Mouse (Mus musculus): ENCODE results near the gene Auts2.

Auts2 gene

DNA sequence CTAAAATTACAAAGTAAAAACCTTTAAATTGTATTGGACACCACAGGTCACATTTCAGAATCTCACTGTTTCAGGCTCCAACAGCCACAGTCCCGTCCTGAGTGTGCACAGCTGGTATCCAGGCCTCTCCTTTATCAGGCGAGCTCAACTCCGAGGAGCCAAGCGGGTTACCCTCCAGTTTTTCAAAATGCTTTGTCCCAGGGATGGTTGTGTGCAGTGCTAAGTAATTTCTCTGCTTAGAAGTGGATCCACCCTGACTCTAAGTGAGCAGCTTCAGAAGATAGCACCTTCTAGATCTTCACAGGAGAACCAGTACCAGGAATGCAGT is 381.0 kb downstream of the Auts2 start:
- no peak for DNase-seq

DNA sequence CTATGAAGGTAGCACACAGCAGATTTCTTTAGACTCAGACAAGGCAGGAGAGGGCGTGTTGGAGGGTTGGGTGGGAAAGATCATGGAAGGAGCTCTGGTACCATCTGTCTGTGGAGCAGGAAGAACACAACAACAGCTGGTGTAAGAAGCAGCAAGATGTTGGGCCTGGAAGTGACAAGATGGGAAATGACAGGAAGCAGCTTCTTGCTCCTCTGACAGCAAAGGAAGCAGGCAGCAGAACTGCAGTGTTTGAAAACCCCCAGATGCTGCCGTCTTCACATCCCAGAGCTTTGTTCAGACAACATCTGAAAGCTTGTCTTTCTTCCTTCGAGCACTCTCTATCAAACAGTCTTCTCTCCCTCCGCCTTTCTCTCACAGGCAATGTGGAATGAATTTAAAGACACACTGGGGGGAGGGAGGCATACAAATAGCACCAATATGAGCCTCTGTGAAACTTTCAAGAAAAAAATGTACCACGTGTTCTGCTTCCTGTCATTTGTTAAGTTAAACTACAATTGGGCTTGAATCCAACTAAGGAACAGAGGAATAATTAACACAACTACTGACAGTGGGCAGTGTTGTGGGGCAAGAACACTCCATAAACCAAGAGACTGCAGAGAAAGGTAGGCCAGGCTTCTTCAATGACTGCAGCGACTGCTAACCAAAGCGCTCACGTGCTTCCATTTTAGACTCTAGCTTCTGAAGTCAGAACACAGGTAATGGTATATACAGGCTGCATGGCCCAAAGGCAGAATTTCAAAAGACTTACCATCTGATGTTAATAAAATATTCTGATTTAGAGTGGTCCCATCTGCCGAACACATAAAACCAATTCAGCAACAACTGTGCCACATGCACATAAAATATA is 381.6 kb downstream of the Auts2 start:
- DNase-seq = peak; percentile 10

DNA sequence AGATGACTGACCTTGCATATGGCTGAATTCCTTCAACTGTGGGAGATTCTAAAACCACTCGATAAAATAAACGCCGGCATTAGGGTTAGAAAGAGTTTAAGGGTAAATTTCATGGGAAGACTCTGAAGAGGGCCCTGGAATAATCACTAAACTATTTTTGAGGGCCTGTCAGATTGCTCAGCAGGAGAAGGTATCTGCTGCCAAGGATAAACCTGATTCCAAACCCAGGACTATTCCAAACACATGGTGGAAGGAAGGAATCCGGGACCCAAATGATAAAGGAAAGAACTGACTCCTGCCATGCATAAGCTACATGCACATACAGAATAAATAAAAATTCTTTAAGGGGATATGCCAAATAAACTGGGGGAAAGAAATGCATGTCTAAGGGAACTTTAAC is 399.0 kb downstream of the Auts2 start:
- no peak for DNase-seq

DNA sequence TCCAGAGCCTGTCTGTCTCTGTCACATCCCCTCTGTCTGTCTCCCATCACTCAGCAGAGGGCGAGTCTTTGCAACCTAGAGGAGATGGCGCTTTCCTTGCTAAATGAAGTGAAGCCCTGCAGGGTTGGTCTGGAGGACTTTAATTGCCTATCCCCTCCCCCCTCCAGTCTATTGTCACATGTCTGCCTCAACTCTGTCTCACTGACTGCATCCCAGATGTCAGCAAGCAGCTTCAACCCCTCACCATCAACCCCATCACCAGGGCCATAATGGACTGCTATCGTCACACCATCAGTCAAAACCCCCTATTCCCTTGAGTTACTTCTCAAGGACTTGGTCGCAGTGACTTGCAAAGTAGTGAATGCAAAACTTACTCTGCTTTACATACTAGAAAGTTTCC is 402.3 kb downstream of the Auts2 start:
- no peak for DNase-seq

DNA sequence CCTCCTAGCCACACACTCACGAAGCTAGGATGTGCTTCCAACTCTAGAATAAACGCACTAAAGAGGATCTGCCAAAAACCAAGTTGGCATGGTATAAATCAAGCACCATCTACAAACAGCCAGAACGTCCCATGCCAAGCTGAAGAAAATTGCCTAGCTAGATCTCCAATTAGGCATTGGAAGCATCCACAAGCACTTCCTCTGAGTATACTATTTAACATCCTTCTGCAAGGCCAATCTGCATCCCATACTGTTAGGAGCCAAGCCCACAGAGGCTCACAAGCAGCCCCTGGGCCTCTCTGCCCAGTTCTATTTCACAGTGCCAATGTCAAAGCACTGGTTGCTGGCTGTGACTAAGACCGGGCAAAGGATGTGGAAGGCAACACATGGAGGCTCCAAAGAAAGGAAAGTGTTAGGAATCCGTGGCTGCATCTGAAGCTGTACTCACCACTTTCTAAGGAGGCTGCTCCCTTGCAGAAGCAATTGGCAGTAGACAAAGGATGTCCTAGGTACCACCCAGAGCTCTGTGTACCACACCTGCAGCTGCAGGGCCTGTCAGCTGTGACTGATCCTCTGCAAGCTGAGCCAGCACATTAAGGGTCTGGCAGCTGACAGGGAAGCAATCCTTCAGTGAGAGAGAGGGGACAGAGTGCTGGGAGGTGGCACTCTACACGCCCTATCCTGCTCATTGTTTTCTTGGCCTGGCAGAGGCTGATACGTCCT is 407.0 kb downstream of the Auts2 start:
- no peak for DNase-seq

DNA sequence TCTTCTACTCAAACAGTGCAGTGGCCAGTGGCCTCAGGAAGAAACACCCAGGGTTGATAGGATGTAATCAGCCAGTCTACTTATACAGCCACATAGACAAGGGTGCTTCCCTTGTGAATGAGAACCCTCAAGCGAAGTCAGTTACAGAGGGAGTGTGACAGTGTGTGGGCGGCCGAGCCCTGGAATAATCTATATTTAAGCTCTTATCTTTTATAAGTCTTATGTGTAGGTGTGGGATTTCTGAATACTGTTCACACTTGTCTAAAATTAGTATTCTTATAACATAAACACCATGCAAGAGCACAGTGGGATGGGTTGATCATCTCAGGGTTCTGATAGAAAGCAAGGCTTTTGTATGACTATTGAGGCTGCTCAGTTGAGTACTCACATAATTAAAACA is 411.2 kb downstream of the Auts2 start:
- no peak for DNase-seq

DNA sequence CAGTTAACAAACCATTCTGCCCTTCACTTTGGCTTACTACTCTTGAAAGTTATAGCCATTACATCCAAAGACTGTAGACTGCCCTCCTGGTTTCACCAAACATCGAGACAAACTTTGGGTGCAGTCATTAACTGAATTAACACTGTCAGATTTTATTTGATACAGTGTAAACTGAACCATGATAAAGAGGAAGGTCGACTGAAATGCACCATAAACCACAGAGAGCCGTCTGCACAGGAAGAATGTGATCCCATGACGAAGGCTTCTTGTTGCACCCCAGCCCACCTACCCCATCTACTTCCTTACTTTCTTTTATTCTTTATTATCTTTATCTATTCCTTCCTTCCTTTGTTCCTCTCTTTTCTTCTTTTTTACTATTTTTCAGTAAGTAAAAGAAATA is 412.6 kb downstream of the Auts2 start:
- DNase-seq = no peak

DNA sequence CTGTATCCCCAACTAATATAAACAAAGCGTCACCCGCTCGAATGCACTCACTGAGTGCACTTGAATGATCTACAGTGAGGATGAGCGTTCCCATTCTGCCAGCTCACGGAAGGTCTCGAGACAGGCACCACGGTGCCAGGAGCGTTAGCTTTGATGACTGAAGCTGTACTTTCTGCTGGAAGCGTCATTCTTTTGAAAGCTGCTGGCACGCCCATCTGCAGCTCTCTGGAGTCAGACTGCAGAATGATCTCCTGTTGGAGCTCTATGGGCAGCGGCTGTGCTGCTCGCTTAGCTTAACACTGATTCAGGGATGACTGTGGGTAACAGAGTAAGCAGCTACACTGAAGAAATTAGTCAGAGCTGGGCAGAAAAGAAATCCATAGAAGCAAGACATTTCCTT is 416.5 kb downstream of the Auts2 start:
- DNase-seq = no peak

DNA sequence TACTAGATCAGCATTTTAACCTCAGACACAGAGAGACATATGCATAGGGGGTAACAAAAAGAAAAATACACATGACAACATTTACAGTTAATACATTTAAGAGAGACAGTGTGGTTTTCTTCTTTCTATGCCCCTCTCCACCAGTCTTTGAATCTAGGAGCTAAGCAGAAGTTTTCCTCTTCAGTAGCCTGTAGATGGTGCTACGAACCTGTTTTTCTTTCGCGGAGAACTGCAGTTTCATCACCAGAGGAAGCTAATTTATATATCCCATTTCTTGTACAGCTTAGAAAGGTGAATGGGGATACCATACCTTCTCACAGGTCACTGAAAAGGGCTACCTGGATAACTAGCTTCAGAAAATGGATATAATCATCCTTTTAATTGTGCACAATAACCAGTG is 427.5 kb downstream of the Auts2 start:
- DNase-seq = peak; percentile 2

DNA sequence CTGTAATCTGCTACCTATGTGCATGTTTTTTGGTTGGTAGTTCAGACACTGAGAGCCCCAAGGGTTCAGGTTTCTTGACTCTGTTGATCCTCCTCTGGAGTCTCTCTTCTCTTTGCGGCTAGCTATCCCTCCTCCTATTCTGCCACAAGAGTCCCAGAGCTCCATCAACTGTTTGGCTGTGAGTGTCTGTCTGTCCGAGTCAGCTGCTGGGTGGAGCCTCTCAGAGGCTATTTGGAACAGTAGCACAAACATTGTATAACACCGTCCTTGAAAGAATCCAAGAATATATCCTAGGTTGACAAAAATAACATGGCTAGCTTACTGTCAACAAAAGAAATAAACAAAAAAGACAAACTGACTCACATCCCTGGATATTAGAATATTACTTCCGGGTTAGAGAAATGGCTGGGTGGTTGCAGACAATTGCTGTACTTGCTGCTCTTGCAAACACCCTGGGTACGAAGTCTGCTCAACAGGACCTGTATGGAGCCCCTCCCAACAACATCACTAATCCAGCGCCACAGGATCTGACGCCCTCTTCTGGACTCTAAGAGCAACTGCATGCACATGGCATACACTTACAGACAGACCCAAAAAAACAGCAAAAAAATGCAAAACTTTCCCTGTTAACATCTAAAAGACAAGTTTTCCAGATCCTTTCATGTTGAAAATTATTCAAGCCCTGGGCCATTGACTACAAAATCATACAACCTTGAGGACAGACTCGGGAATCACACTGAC is 428.4 kb downstream of the Auts2 start:
- DNase-seq = peak; percentile 1

DNA sequence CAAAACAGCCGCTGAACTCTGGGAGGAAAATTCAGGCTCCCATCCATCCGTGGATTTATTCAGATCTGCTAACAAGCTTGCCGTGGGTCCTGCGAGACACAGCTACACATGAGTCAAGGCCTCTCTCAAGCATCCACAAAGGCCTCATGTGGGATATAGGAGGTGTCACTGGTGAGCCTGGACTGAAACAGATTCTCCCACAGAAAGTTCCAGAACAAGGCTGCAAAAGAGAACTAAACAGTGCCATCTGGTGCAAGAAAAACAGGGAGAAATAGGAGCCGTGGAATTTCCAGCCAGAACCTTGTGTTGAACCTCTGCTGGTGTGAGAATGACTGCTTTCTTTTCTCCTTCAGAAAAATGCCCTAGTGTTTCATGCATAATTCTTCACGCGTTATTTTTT is 429.7 kb downstream of the Auts2 start:
- peak; percentile 28 for DNase-seq

DNA sequence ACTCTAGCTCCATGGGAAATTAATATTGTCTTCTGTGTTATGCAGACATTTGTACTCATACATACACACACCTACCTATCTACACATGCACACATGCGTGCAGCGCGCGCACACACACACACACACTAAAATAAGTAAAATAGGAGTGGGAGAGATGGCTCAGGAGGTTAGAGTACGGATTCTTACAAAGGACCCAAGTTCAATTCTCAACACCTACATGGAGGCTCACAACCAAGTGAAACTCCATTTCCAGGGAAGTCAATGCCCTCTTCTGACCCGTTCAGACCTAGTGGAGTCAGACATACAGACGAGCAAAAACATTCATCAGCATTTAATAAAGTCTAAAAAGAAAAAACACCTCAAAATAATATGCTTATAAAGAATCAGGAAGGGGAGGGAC is 430.5 kb downstream of the Auts2 start:
- DNase-seq = no peak

DNA sequence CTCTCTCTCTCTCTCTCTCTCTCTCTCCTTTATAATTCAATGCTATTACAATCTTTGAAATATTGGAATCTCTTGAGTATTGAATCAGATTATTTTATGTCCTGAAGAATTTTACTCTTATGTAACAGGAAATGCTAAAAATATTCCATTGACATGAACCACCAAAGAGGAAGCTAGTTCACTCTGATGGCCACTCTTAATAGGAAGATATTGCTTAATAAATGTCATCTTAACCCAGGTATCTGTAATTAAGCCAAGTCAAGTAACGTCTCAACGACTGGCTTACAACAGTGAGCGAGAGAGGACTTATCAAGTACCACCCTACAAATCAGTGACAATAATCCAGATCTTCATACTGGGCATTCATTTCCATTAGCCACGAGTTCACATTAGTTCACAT is 440.7 kb downstream of the Auts2 start:
- no peak for DNase-seq

DNA sequence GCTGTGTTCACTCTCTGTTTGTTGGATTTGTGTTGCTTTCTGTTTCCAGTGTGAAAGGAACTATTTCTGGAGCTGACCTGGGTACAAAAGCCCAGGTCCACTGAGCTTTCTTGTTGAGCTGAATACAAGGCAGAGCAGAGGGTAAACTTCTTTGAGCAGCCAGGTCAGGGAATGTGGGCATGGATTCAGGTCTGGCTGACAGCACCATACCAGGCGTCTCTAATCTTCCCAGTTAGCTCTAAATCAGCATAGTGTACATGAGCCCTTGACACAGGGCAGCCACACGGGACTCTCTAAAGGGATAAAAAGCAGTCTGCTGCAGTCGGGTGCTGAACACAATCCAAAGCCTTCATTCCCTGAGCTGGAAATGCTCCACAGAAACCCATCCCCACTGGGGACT is 444.7 kb downstream of the Auts2 start:
- no peak for DNase-seq

DNA sequence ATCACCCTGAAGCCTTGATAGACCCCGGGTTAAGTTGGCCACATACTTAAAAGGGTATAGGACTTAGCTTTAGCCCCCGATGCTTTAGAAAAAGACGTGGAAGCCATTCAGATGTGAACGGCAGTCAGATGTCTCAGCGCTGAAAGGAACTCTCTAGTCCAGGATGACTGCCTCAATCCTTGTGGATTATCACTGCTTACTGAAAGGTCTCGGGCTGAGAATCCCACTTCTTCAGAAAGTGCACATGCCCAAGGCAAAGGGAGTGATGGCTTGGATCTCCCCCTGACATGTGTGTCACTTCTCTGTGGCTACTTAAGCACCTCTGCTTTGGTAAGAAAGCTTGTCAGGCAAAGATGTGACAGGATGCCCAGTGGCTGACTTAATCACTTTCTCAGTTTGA is 450.4 kb downstream of the Auts2 start:
- DNase-seq = no peak

DNA sequence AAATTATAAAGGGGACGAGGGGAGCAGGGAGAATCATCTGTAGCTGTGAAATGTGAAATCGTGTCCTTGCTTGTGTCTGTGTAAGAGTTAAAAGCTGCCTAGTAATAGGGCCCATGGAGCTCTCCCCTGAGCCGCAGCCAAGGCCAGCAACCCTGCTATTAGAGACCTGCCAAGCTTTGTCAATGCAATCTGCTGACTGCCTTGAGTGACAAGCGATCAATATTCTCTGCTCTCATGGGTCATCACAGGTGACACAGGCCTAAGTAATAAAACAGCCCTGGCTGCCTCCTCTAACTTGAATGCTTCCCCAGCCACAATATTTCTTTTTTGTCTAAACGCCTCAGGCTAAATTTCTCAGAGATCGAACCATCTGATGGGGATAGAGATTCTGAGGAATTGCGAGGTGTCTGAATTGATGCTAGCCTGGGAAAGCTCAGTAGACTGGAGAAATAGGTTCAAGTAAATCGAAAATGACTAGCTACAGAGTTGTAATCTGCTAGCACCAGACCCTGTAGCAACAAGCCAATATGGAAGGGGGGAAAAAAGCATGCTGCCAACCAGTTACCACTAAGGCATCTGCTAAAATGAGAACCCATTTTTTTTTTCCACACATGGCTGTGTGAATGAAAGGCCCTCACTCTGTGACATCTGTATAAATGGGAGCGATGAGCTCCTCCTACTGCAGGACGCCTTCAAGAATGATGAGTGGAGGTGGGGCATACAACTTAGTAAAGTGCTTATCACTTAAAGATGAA is 453.5 kb downstream of the Auts2 start:
- no peak for DNase-seq

DNA sequence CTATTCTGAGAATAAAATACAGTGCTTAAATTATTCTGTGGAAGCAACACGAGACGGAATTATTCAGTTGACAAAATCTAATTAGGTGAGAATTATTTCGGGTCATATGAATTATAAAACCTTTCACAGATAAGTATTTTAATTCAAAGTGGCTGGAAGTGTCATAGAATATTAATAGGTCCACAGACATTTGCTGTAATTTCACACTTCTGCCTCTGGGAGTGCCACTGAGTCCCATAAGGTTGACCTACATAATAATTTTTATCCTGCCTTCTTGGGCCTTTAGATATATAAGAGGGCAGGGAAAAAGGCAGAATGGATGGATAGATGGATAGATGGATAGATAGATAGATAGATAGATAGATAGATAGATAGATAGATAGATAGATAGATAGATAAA is 454.6 kb downstream of the Auts2 start:
- no peak for DNase-seq

DNA sequence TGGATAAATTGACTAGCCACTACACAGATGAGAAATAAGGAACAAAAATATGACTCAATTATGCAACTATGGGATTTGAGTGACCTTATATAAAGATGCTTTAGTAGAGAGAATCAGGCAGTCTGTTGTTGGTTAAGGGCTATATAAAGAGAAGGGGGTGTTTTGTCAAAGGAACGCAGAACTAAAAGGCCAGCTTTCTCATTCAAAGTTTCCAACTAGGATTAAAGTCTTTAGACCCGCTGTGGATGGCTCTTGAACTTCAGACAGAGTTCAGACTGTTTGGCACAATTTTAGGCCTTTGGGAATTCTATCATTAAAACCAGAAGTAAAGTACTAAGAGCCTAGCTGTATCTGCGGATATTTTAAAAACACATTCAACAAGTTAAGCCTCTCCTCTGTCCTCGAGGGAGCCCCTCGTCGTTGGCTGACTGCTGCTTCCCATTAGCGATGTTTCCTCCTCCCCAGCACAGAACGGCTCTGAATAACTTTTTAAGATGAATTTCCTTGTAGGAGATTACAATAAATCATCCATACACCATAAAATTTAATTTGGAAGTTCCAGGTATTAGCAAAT is 459.3 kb downstream of the Auts2 start:
- no peak for DNase-seq

DNA sequence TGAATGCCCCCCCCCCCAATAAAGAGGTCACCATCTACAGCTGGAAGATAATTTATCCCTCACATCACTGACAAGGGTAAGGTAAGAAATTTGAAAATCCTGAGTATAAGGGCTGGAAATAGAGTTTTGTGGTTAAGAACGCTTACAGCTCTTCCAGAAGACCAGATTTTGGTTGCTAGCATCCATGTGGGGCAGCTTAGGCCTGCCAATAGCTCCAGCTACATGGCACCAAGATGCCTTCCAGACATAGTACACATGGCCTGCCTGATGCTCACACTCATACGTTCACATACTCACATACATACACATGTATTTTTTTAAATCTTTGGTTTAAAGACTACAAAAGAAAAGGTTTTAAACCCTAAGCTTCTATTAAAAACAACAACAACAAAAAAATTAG is 467.2 kb downstream of the Auts2 start:
- DNase-seq = no peak

DNA sequence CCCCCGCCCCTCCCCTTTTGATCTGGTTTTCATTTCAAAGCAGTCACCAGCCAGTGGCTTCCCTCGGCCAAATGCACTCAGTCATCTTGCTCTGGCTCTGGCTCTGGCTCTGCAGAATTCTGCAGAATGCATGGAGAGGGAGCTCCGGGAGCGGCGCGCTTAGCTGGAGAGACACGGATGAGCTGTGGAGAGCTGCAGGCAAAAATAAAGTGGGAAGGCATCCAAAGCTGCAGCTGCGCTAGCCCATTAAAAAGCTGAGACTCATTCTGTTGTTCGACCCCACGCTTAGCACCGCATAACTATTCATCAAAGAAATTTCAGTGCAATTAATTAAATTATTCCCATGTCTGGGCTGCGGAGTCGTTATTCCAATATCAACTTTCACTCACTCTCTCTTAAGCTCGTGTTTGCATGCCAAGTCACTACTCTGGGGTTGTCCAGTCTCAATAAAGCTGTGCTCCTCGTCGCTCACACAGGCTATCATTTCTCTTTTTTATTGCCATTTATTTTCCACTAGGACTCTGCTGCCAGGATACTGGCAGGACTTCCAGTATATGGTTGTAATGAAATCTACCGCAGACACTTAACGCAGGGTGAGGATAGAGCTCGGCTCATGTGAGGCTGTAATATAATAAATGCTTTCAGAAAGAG is 468.3 kb downstream of the Auts2 start:
- peak; percentile 26 for DNase-seq

DNA sequence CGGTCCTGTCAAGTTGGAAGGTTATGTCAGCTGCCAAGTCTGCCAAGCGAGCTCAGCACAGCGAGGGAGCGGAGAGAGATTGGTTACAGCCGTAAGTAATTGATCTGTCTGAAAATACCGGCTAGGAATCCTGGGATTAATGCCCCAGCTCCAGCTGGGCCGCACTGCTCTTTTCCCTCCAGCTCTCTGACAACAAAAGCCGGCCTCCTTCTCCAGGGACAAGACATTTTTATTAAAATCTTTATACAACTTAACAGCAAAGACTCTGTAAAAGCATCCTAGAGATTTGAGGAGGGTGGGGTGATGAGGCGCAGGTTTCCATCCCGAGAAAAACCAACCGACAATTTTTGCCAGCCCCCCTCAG is 468.8 kb downstream of the Auts2 start:
- DNase-seq = peak; percentile 2

DNA sequence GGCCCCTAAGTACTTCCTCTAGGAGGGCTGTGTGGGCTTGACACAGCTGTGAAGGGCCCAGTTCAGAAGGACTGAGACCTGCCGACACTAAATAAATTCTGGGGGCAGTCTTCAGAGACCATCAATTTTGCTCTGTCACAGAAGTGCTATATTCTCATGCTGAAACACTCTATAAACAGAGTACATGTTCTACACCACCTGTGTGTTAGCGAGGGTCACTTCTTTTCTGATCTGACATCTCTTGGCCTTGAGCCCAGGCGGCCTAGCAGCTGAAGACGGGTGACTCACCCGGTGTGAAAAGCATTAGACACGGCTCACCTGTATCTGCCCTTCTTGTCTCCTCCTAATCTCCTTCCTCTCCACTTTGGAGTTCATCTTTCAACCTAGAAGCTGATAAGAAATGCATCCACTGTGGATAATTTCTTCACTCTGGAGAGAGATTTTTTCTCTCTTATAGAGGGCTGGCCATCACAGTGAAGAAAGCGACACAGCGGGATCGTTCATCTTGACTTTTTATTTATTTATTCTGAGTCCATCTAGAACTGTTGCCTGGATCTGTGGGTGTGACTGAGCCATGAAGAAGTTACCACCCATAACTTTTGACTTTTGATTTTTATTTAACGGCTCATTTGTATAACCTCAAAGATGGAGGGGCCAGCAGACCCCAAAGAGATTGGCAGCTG is 469.3 kb downstream of the Auts2 start:
- DNase-seq = peak; percentile 2

All from lung, postnatal 36 days (tissue).